Mouse (Mus musculus): ENCODE measurements around the gene Gpbp1l1.

The Gpbp1l1 gene

GRCm38 (mm10) chr4:116635197-116635596 is 77.7 kb downstream of the Gpbp1l1 start:
- DNase-seq (ENCODE audit: extremely low spot score), result no peak

GRCm38 (mm10) chr4:116638821-116639220 is 81.4 kb downstream of the Gpbp1l1 start:
- no peak for DNase-seq (ENCODE audit: extremely low spot score)

GRCm38 (mm10) chr4:116642071-116642470 is 84.6 kb downstream of the Gpbp1l1 start:
- DNase-seq (ENCODE audit: extremely low spot score), result no peak

All from embryo, embryonic 9.5 days (tissue).